Mouse (Mus musculus) Patski (cell line): Measurements from ENCODE around the gene Amer3. TPM values are rescaled to one million over a fixed set of nuclear protein-coding genes. Genes with fewer than 3 reads are reported as not detected.
"Not testable (repeated sequence)": the region's sequence is repeated elsewhere in the genome, so short reads cannot be mapped to it uniquely, and the experiment has no call there.

ENCODE experiments used
- ATAC-seq: fragments of 100-300 bp; one replicate; pipeline ENCODE4 v1.8.0; 2021
- CTCF ChIA-PET: fragments of 350-600 bp; sonication (Branson Sonifier 250); formaldehyde crosslinking; loops from one replicate; lab custom pipeline; 2022; ENCODE audit warnings: inconsistent platforms; lab: Charles Lee
- POLR2A ChIA-PET: fragments of 350-600 bp; sonication (Branson Sonifier 250); formaldehyde crosslinking; loops from one replicate; lab custom pipeline; 2022; ENCODE audit warnings: antibody characterized with exemption, inconsistent platforms; lab: Charles Lee
- DNase-seq: peaks from one replicate; pipeline ENCODE4 v3.0.0-alpha.2; 2011; ENCODE audit warnings: low read depth, low spot score
- H3K27me3 ChIP-seq: fragments of 371-371 bp; one replicate; pipeline ENCODE4 v1.5.1; 2021
- CTCF ChIP-seq: fragments of 100-300 bp; IDR thresholded peaks from one replicate; pipeline ENCODE4 v1.5.1; 2021
- in situ Hi-C: fragments of 300-500 bp; cut with MboI; formaldehyde crosslinking; loops from 3 replicates; pipeline ENCODE4 v1.11.1; 2018; ENCODE audit warnings: low pct_unique_long_range_greater_than_20kb, mixed read lengths
- polyA plus RNA-seq: library from polyadenylated mRNA; unstranded; gene quantifications from one replicate; pipeline ENCODE4 v1.2.3, GENCODE M21; 2021

Gene Amer3
- not detected for polyA plus RNA-seq

GRCm38 (mm10) chr1:34578851-34579781 is at the start of gene Amer3:
TSS of gene Amer3 (plus strand) at chr1:34579657.
- peak; percentile 54 for ATAC-seq
- POLR2A ChIA-PET, result interaction anchor here (0.6 kb wide), 1 partner anchor 15 kb away, joined by 3 read pairs; no protein-coding TSS in a partner anchor
- in situ Hi-C loops, result no loop called here
- TF ChIP-seq CTCF, result no peak
- CTCF ChIA-PET, result no interaction called here
- no peak for DNase-seq
- peaks cover 39% of the 10 kb centered on the region for H3K27me3 ChIP-seq

- POLR2A ChIA-PET, CTCF ChIA-PET, in situ Hi-C loops, DNase-seq, ATAC-seq: not testable (repeated sequence)
- peaks cover 32% of the 10 kb centered on the region for H3K27me3 ChIP-seq
Observed at GRCm38 (mm10) chr1:34534574-34534973, 44.9 kb upstream of the Amer3 start.

- in situ Hi-C loops, DNase-seq, CTCF ChIA-PET, POLR2A ChIA-PET, ATAC-seq: not testable (repeated sequence)
- peaks cover 33% of the 10 kb centered on the region for H3K27me3 ChIP-seq
Observed at GRCm38 (mm10) chr1:34535043-34535698, 44.3 kb upstream of the Amer3 start, which contains the start of gene Cfc1. TSS of gene Cfc1 (plus strand) at chr1:34535648.

- ChIA-PET POLR2A (no interaction called here), CTCF (no interaction called here)
Observed at GRCm38 (mm10) chr1:34536291-34536766, 43.1 kb upstream of the Amer3 start.

GRCm38 (mm10) chr1:34536767-34537485 is 42.5 kb upstream of the Amer3 start:
- in situ Hi-C loops, result no loop called here
- no peak for TF ChIP-seq CTCF
- peaks cover 33% of the 10 kb centered on the region for H3K27me3 ChIP-seq
- ChIA-PET CTCF (no interaction called here), POLR2A (no interaction called here)
- peak; percentile 7 for DNase-seq
- ATAC-seq, result peak; percentile 58

More at GRCm38 (mm10) chr1:34536291-34536766, 43.1 kb upstream of the Amer3 start:
- in situ Hi-C loops, result no loop called here
- TF ChIP-seq CTCF, result no peak
- ATAC-seq (no peak), DNase-seq (no peak)
- H3K27me3 ChIP-seq, result peaks cover 33% of the 10 kb centered on the region

GRCm38 (mm10) chr1:34547074-34547473 is 32.4 kb upstream of the Amer3 start:
- no peak for ATAC-seq
- ChIA-PET CTCF (no interaction called here), POLR2A (no interaction called here)
- in situ Hi-C loops, result loop anchor here (5.0 kb wide), 1 partner anchor 490 kb away; no protein-coding TSS in a partner anchor
- no peak for TF ChIP-seq CTCF
- H3K27me3 ChIP-seq, result peaks cover 4% of the 10 kb centered on the region
- DNase-seq, result no peak

- ATAC-seq, result no peak
Observed at GRCm38 (mm10) chr1:34553690-34554089, 25.8 kb upstream of the Amer3 start.

GRCm38 (mm10) chr1:34554275-34554674 is 25.2 kb upstream of the Amer3 start:
- in situ Hi-C loops, result no loop called here
- ATAC-seq, result no peak
- POLR2A ChIA-PET, result no interaction called here
- no peak for TF ChIP-seq CTCF
- CTCF ChIA-PET, result no interaction called here
- peaks cover 5% of the 10 kb centered on the region for H3K27me3 ChIP-seq
- DNase-seq, result no peak

More at GRCm38 (mm10) chr1:34553690-34554089, 25.8 kb upstream of the Amer3 start:
- POLR2A ChIA-PET, result no interaction called here
- DNase-seq, result no peak
- no peak for TF ChIP-seq CTCF
- CTCF ChIA-PET, result no interaction called here
- in situ Hi-C loops, result no loop called here
- peaks cover 5% of the 10 kb centered on the region for H3K27me3 ChIP-seq

- no peak for TF ChIP-seq CTCF
- H3K27me3 ChIP-seq, result peaks cover 10% of the 10 kb centered on the region
- ATAC-seq (no peak), DNase-seq (no peak)
- in situ Hi-C loops, result no loop called here
- POLR2A ChIA-PET, result no interaction called here
- CTCF ChIA-PET, result no interaction called here
Observed at GRCm38 (mm10) chr1:34560843-34561242, 18.6 kb upstream of the Amer3 start, which contains the start of gene Prss40. TSS of gene Prss40 (minus strand) at chr1:34560943.

- no peak for ATAC-seq
- in situ Hi-C loops, result no loop called here
- ChIA-PET POLR2A (interaction anchor here (0.6 kb wide), 1 partner anchor 15 kb away, joined by 3 read pairs; the partner anchor contains the start of gene Amer3), CTCF (no interaction called here)
- no peak for TF ChIP-seq CTCF
- H3K27me3 ChIP-seq, result peaks cover 8% of the 10 kb centered on the region
- DNase-seq, result no peak
Observed at GRCm38 (mm10) chr1:34564383-34565045, 14.9 kb upstream of the Amer3 start.
